Mouse (Mus musculus): ENCODE data around the gene Gdpd5.

DNA sequence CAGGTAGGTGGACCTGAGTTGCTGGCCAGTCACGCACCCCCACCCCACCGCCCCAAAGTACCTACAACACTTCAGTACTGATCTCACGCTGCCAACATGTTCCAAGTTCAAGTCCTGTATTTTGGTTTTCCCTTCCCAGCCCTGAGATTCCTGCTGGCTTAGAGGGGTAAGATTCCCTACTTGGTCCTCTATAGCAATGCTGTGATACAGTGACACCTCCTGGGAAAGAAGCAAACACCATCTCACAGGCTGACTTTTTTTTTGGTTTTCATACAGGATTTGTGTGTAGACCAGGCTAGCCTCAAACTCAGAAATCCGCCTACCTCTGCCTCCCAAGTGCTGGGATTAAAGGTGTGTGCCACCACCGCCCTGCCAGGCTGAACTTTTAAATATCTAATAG lies 96.0 kb downstream of the Gdpd5 start:
- TF ChIP-seq CTCF (IDR thresholded peaks at IDR 0.05) (no peak), EP300 (IDR thresholded peaks at IDR 0.05; ENCODE audit: insufficient read depth, low read depth, low read length) (no peak), POLR2A (IDR thresholded peaks at IDR 0.05; ENCODE audit: insufficient read depth, low read depth, low read length) (no peak)
